Mouse (Mus musculus) cerebellum, adult 2 months (tissue): ENCODE results near the gene Ccno.

Source experiments
- CTCF ChIP-seq: fragments of 200-500 bp; IDR thresholded peaks from 2 replicates; pipeline ENCODE4 v1.5.1; 2011; ENCODE audit warnings: low read depth, mild to moderate bottlenecking, control low read depth, low read length, moderate library complexity, borderline replicate concordance; ENCODE audit not compliant: insufficient read depth
- POLR2A ChIP-seq: fragments of 200-500 bp; IDR thresholded peaks from 2 replicates; pipeline ENCODE4 v1.6.1; 2011; ENCODE audit warnings: low read length, control low read depth, borderline replicate concordance; ENCODE audit not compliant: insufficient read depth

GRCm38 (mm10) chr13:113031792-113032571, 44.4 kb downstream of the Ccno start:
- TF ChIP-seq CTCF (no peak), POLR2A (no peak)
